Mouse (Mus musculus) G1E (cell line): ENCODE data around the gene Fam69b.

ENCODE experiments used
- CTCF ChIP-seq: IDR thresholded peaks from 2 replicates; pipeline ENCODE4 v1.5.1; 2012; ENCODE audit warnings: low read depth, low read length, inconsistent platforms, mixed read lengths
- GATA1 ChIP-seq: IDR thresholded peaks from 2 replicates; pipeline ENCODE4 v1.6.1; 2012; ENCODE audit warnings: borderline replicate concordance, low read length, inconsistent platforms, mixed read lengths

- TF ChIP-seq CTCF (no peak), GATA1 (no peak)
Measured at GRCm38 (mm10) chr2:26593211-26594021, 34.8 kb upstream of the Fam69b start.
